Mouse (Mus musculus) left cerebral cortex, adult 18-20 months (tissue): Measurements from ENCODE around the gene Naa80. TPM values are rescaled to one million over a fixed set of nuclear protein-coding genes. Genes with fewer than 3 reads are reported as not detected.

Experiments used
- DNase-seq, 2 experiments: peaks; one replicate each; pipeline ENCODE4 v3.0.0; 2021 to 2022; ENCODE audit warnings: low spot score in 2 of 2, mixed read lengths in 1 of 2
- long read RNA-seq, 2 experiments: library from polyadenylated mRNA; stranded (forward); transcript quantifications; one replicate each; pipeline ENCODE4 v2.0.0; 2021
- total RNA-seq, 2 experiments: library from RNA; stranded (reverse); gene quantifications; 2 replicates each; pipeline ENCODE4 v1.2.3; 2021

Naa80 gene
- 10 to 100 TPM; 10.1 to 13.4 TPM for total RNA-seq
- long read RNA-seq, experiment 1, partial matches to known transcripts = 0 of 6 reads
- long read RNA-seq, experiment 1, other reads (novel, unspliced or antisense) = 3 of 6 reads
- long read RNA-seq, experiment 2, partial matches to known transcripts = 1 of 3 reads
- long read RNA-seq, experiment 2, other reads (novel, unspliced or antisense) = 2 of 3 reads

- DNase-seq = no peak
Observed at GRCm38 (mm10) chr9:107578587-107578986, at the start of gene Naa80. Naa80 (plus strand) TSS chr9:107578887.

GRCm38 (mm10) chr9:107533791-107534407 is 44.8 kb upstream of the Naa80 start, which contains the start of gene Tmem115:
Tmem115 (plus strand) TSS chr9:107533945.
- peak; percentile 88 to 94 for DNase-seq

GRCm38 (mm10) chr9:107534408-107535202 is 44.1 kb upstream of the Naa80 start:
- DNase-seq = no peak

- no peak for DNase-seq
Observed at GRCm38 (mm10) chr9:107538231-107538630, 40.5 kb upstream of the Naa80 start.

- DNase-seq = no peak
Observed at GRCm38 (mm10) chr9:107538711-107539110, 40.0 kb upstream of the Naa80 start.

- DNase-seq = no peak
Observed at GRCm38 (mm10) chr9:107539940-107540339, 38.7 kb upstream of the Naa80 start.

GRCm38 (mm10) chr9:107540420-107540819 is 38.3 kb upstream of the Naa80 start:
- DNase-seq = no peak

GRCm38 (mm10) chr9:107541005-107541404 is 37.7 kb upstream of the Naa80 start:
- DNase-seq = no peak

- DNase-seq = peak; percentile 92 to 95
Observed at GRCm38 (mm10) chr9:107541474-107542351, 37.0 kb upstream of the Naa80 start, which contains the start of the genes Cyb561d2 and Nprl2. Cyb561d2 (minus strand) TSS chr9:107542193. Nprl2 (plus strand) TSS chr9:107542226.

GRCm38 (mm10) chr9:107542352-107542686 is 36.4 kb upstream of the Naa80 start:
- no peak for DNase-seq

- no peak for DNase-seq
Observed at GRCm38 (mm10) chr9:107542721-107543120, 36.0 kb upstream of the Naa80 start.

- DNase-seq = no peak
Observed at GRCm38 (mm10) chr9:107543299-107543698, 35.4 kb upstream of the Naa80 start.

- no peak for DNase-seq
Observed at GRCm38 (mm10) chr9:107544196-107544700, 34.4 kb upstream of the Naa80 start.

GRCm38 (mm10) chr9:107544729-107545128 is 34.0 kb upstream of the Naa80 start:
- DNase-seq = no peak

GRCm38 (mm10) chr9:107545199-107545598 is 33.5 kb upstream of the Naa80 start:
- no peak for DNase-seq

GRCm38 (mm10) chr9:107545602-107546001 is 33.1 kb upstream of the Naa80 start:
- DNase-seq = peak in 1 of 2 experiments; percentile 77

- DNase-seq = peak; percentile 86 to 91
Observed at GRCm38 (mm10) chr9:107547026-107547425, 31.7 kb upstream of the Naa80 start, which contains the start of gene Zmynd10. Zmynd10 (plus strand) TSS chr9:107547298.

- no peak for DNase-seq
Observed at GRCm38 (mm10) chr9:107547957-107548356, 30.7 kb upstream of the Naa80 start.

GRCm38 (mm10) chr9:107548820-107549219 is 29.9 kb upstream of the Naa80 start:
- DNase-seq = no peak

GRCm38 (mm10) chr9:107549297-107550074 is 29.2 kb upstream of the Naa80 start:
- no peak for DNase-seq
